Mouse (Mus musculus) cerebellum, postnatal 4 days (tissue): ENCODE data around the gene Gm20388.

Experiments
- DNase-seq, 2 experiments: peaks; one replicate each; pipeline ENCODE4 v3.0.0; 2022; ENCODE audit warnings: low spot score in 2 of 2, mixed read lengths in 1 of 2

Gene Gm20388

DNA sequence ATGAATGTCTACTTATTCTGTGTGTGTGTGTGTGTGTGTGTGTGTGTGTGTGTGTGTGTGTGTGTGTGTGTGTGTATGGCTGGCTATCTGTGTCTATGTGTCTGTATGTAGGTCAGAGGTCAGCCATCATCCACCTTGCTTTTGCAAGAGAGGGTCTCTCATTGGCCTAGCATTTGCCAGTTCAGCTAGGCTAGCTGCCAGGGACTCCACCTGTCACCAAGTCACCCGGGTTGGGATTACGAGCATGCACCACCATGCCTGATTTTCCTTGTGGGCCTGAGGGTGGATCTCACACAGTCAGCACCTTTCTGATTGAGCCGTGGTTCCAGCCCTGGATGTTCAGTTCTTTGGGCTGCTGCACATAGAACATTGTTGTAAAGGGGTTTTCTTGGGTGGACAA lies 2325.9 kb downstream of the Gm20388 start:
- DNase-seq, result no peak

DNA sequence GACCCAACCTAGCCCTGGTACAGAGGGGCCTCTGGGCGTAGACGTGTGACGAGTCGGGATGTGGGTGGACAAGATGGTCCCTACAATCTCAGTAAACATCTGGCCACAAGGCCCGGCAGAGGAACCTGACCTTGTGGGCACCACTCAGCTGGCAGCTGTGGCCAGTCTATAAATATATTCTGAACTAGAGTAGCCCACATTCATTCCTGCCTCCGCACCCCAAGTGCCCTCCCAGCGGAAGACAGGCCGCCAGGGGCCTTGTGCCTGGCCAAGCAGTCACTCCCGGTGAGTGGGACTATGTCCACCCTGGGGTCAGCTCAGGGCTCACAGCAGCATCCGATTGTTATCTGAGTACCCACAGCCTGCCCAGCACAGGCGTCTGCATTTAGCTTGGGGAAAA lies 2327.6 kb downstream of the Gm20388 start:
- no peak for DNase-seq

DNA sequence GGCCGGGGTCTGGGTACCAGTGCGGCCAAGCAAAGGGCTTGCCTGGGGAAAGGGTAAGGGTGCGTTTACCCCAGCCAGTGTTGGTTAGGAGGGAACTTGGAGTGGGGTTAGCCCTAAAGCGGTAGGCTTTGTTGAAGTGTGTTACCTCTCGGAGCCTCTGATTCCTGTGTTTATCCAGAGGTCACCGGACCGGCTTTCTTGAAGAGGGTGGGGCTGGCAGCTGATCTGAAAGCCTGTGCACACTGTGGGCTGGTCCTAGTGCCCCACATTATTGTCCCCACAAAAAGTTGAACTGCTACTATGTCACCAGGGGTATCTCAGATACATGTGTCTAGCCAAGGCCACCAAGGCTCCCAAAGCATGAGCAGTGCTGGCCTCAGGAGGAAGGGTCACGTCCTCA lies 2328.1 kb downstream of the Gm20388 start:
- DNase-seq, result no peak

DNA sequence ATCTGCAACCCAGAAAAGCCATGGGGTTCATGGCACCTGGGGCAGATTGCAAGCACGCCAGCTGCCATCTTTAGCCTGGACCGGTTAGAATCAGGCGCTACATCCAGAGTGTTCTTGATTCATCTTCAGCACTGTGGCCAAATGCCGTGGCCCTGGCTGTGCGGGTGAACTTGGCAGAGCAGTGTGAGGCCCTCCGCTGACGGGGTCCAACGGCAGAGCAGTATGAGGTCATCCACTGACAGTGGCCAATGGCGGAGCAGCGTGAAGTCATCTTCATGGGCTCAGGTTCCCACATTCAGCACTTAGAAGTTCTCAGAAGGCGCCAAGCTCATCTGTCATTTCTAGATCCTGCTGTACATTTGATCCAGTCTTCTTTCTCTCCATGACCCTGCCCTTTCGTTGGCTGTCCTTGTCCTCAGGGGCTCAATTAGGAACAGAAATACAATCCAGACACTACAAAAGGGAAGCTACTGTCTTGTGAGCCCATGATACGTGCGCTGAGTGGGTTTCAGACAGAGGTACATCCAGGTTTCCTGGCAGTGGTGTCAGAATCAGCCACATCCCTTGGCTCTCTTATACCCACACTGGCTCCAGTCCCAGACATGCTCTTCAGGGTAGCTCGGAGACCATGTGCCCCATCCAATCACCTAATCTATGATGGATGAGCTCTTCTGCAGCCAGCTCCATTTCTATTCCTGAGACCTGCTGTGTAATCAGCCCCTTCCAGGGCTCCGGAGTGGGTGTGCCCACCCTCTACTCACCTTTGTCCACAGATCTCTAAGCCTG lies 2329.8 kb downstream of the Gm20388 start:
- DNase-seq, result no peak

DNA sequence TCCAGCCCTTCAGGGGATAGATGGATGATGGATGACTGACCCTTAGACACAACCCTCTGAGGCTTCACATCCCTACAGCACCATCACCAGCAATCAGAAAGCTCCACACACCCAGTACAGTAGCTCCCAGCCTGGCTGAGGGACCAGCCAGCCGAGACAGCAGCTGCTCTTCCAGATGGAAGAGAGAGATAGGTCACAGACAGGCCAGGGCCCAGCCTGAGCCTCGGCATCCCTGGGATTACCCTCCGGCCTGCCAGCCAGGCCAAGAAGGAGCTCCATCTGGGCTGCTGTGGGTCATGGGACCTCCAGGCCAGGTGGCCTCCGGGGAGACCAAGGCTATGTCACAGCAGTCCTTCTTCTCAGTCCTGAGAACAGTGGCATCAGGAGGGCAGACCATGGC lies 2332.7 kb downstream of the Gm20388 start:
- DNase-seq, result no peak

DNA sequence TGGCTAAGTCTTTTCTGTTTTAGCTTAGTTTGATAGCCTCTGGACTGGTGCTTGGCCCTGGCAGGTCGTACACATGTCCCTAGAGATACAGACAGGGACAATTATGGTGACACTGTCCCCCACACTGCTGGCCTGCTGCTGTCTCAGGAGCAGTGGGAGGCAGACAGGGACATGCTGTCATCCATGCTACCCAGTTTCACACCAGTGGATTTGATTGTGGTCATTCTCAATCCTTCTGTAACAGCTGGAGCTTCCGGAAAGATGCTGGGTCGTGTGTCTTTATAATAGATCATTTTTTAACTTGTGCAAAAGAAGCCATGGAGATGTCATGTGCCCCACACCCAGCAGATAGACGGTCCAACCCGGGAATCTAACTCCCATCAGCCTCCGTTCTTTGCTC lies 2334.5 kb downstream of the Gm20388 start:
- DNase-seq, result no peak

DNA sequence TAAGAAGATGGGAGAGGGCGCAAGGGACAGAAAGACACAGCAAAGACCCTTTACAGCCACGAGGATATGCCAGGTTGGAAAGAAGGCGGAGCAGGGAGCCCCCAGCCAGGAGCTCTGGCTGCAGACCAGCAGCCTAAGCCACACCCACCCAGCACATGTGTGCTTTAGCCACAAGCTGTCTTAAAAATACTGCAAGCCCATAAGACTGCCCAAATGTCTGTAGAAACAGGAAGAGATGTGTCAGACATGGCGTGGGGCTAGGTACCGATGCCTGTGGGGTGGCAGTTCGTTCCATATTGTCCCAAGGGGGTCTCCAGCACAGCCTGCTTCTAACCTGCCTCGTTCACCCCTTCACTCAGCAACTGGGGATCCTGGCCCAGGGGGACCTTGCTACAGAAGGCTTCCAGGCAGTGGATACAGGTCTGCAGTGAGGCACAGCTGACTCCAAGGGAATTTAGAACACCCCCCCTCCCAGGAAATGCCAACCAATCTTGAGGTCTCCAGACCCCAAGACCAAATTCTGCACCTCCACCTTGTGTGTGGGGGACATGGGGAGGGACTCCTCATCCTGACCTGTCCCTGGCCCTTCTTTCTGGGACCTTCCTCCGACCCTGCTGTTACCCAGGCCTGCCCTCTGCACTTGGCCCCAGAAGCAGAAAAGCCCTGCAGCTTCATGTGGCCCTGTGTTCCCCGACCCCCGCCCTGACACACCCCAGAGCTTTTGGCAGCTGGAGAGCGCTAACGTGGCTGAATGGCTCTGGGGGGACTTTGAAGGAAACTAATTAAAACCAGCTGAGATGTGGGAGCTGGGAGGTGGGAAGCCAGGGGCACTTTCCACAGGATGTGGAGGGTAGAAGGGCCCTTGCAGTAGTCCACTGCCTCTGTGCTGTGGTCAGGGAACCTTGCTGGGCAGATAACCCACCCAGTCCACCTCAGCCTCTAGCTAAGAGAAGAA lies 2335.9 kb downstream of the Gm20388 start:
- DNase-seq, result no peak

DNA sequence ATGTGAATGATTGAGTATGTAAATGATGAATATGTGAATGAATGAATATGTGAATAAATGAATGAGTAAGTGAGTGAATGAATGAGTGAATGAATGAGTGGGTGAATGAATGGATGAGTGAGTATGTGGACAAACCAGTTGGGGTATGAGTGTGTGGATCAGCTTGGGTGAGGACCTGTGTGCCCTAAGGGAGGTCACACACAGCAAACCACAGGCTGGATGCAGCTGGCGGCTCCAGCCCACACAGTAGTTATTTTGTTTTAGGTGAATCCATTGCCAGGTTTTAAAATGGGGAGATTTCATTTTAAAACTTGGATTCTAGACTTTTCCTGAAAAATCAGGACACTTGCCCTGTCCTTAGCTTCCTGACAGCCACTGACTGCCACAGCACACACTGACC lies 2341.1 kb downstream of the Gm20388 start:
- DNase-seq, result no peak

DNA sequence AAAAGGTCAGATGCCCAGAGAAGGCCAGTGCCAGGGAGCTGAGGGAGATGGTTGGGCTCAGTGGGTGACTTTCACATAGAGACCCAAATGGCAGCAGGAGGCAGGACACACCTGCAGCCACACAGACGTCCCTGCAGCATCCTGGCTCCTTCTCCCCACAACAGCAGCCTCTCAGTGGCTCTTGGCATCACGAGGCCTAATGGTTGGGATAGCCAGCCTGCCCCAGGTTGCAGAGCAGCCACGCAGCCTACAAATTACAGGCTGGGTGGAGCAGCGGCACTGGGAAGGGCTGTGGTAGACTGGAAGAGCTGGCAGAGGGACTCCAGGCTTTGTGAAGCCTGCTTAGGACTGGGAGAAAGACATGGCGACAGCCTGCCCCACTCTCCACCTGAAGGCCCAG lies 2341.7 kb downstream of the Gm20388 start:
- DNase-seq, result no peak

DNA sequence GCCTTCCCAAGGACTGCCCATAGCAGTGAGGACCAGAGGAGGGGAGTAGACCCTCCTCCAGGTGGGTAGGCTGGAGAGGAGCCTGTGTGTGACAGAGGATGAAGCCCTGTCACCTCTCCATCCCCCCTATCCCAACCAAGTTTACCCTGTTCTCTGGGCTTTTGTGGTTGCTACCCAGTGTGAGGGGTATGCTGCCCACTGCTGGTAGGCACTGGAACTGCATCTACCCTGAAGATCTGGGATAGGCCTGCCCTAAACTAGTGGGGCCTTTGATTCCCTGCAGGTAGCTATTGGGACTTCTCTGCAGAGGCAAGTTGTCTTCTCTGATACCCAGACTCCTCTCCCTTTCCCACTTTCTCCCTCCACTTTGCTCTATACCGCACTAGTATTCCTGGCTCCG lies 2348.7 kb downstream of the Gm20388 start:
- DNase-seq, result peak; percentile 69 to 81

DNA sequence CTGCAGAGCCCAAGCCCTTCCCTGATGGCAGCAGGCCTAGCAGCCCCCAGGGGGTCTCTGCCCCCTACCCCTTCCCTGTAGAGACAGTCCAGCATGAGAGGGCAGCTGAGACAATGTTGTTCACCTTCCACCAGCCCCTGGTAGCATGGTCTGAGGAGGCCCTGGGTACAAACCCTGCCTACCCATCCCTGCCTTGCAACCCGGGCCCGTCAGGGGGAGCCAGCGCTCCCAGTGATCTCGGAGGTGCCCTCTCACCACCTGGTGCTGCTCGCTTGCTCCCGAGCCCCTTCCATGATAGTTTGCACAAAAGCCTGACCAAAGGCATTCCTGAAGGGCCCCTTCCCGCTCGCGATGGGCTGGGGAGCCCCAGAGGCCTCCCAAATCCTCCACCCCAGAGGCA lies 2350.1 kb downstream of the Gm20388 start:
- no peak for DNase-seq

DNA sequence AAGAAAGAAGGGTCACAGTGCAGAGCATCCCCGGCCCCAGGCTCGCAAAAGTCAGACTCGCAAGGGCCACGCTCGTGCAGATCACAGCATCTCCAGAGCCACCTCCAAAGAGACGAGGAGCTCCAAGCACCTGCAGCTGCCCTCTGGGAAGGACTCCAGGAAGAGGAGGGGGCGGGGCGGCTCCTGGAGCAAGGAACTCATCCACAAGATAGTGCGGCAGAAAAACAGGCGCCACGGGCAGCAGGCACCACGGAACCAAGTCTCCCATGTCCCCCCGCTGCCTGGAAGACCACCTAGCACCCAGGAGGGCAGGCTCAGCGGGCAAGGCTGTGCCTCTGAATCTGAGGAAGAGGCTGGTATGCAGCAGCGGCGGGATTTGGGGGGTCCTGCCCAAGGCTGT lies 2352.2 kb downstream of the Gm20388 start:
- DNase-seq, result no peak

DNA sequence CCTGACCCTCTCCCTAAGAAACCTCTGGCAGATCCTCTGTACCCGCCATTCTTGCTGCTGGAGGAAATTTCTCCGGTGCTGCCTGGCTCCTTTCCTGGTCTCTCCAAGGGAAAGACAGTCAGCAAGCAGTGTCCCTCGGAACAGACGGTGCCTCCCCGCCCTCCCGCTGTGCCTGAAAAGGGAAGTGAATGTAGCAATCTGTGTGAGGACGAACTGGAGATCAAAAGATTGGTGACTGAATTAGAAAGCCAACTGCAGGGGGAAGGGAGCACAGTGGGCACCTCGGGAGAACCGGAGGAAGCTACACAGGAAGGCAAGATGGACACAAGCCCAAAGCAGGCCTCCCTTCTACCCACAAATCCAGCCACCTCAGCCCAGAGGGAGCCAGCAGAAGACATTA lies 2353.6 kb downstream of the Gm20388 start:
- peak in 1 of 2 experiments; percentile 58 for DNase-seq

DNA sequence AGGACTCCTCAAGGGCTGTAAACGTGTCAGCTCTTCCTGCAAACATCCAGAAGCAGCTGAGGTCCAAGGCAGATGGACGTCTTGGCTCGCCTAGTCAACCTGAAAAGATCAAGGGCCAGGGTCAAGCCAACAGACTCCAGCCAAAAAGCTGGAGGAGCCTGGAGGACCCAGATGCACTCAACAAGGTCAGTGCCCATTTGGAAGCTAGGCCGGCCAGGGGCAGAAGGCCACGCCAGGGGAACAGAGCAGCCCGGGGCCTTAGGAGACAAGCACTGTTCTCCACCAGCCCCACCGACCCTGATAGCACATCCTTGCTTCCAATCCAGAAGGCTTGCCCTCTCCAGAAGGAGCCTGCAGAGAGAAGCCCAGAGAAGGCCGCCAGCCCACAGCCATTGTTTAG lies 2354.9 kb downstream of the Gm20388 start:
- DNase-seq, result no peak

DNA sequence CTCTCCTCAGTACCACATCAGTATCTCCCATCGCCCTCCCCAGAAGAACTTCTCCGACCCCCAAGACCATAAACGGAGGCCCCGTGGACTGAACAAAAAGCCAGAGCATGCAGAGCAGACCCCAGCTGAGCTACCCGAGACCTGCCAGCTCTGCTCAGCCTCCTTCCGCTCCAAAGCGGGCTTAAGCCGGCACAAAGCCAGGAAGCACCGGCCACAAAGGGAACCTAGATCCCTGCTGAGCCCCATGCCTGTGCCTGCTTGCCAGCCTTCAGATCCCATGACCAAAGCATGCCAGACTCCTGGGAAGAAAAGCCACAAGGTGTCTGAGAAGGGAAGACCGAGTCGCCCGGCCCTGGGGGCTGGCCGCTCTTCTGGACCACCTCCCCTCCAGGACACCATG lies 2356.2 kb downstream of the Gm20388 start:
- DNase-seq, result peak in 1 of 2 experiments; percentile 52

DNA sequence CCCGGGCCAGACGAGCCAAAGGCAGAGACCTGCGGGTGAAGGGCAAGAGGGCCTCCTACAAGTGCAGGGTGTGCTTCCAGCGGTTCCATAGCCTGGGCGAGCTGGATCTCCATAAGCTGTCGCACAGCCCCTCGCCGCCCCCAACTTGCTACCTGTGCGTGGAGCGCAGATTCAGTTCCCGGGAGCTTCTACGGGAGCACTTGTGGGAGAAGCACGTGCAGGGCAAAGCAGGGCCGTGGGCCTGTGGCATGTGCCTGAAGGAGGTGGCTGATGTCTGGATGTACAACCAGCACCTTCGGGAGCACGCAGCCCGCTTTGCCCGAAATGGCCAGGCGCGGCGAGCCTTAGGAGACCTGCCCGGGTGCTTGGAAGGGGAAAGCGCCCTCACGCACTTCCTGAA lies 2358.2 kb downstream of the Gm20388 start:
- no peak for DNase-seq

DNA sequence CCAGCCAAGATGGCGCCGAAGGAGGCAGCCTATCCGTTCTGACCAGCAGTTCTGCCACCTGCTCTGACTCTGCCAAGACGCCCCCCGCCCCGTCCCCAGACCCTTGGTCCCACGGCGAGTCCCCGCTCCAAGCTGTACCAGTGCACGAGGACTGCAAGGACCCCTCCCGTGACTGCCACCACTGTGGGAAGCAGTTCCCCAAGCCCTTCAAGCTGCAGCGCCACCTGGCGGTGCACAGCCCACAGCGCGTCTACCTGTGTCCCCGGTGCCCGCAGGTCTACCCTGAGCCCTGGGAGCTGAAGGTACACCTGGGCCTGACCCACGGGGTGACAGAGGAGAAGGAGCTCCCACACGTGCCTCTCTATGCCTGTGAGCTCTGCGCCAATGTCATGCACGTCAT lies 2358.8 kb downstream of the Gm20388 start:
- peak; percentile 73 to 86 for DNase-seq

DNA sequence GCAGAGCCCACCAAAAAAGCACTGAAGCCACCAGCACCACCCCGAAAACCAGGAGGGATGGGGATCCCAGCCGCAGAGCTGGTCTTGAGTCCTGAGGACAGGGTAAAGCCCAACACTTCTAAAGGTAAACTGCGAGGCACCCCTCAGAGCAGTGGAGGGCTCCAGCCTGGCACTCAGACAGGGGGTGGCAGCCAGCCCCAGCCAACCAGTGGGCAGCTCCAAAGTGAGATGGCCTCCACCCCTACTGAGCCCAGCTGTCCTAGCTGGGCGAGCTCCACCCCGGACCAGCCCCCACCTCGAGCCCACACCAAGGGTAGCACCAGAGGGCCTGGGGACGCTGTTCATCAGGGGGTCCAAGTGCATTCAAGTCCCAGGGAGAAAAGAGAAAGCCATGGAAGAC lies 2359.9 kb downstream of the Gm20388 start:
- no peak for DNase-seq

DNA sequence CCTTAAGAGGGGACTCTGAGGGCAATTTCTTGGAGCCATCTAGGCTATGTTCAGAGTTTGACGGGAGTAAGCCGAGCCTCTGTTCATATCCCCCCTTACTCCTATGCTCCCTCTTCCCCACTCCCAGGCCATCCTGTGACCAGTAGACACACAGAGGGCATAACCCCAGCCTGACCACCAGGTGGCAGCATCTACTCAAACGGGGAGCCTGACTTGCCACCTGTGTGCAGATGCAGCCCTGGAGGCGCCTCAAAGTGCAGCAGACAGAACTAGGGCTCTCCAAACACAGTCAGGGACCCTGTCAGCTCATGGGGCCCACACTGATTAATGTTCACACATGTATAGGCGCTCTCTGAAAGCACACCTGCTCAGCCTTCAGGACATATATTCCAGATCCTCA lies 2362.5 kb downstream of the Gm20388 start:
- peak; percentile 72 to 77 for DNase-seq

DNA sequence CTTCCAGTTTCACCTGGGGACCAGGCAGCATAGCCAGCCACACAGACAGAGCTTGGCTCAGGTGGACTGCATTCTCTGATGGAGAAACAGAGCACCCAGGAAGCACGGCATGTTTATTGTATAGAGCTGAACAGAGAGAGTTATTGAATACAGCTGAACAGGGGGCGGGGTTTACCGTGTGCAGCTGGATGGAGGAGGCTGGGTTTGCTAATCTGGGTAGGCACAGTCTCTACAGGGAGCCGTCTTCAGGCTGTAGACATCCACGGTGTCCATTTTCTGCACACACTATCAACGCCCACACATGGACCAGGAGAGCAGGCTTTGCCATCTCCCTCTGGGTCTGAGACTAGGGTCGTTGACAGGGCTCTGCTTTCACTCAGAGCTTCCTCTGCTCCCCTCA lies 2363.2 kb downstream of the Gm20388 start:
- DNase-seq, result no peak

DNA sequence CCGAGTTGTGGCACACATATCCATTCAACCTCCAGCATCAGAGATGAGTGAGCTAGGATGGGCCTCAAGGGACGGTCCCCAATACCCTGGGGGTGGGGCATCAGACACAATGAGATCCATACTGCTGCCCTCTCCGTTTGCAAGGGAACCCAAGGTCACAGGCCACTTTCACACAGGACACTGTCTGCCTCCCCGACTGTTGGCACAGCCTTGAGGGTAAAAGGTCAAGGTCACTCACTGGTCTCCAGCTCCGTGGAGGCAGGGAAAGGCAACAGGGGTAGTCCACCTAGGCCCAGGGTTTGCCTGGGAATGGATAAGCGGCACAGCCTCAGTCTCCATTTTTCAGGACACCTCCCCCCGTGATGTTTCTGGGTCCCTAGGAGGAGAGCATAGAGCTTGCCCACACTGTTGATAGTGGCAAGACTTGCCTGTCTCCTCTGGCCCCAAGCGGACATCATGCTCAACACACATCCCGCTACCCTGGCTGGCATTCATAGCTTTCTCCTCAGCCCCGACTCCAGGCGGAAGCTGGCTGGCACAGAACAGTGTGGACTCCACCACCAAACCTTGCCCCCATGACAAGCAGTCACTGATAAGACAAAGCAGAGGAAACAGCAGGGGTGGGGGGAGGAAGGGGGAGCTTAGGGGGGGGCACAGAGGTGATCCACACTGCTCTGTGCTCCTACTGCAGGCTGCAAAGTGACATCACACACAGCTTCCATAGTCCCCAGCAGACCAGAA lies 2364.2 kb downstream of the Gm20388 start:
- DNase-seq, result no peak

DNA sequence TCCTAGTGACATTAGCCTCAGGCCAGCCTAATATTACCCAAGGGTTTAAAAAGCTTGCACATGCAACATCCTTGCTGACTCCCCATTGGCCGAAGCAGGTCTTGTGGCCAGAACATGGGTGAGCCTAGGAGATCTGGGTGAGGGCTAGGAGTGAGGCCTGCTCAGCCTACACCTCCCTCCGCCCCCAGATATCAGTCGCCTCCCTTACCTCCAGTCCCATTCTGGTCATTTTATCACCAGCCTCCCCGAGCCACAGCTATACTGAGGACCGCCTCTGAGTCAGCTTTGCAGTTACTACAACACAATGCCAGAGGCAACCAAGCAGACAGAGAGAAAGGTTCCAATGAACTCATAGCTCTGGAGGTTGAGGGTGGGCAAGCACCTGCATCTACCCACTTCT lies 2365.7 kb downstream of the Gm20388 start:
- no peak for DNase-seq
